9 mouse cellular contexts compared by ENCODE assay signal in genomic region chr7:70117930-70118922, GRCm38 (mm10).
DNase-seq lines count a peak whose midpoint lies in the region; ATAC-seq lines count a peak whose summit lies in the region.
"Had no signal": no experiment of that assay in that cellular context is flagged by ENCODE, and none has a peak within 500 bp of the region (broad histone marks: within the 10 kb centered on the region; RNA-seq: fewer than 3 reads in every experiment).

No protein-coding gene starts in this region.

- H3K36me3 ChIP-seq in midbrain, embryonic 16.5 days (ENCODE audit: control insufficient read depth, insufficient read depth, low read length): no peaks in the 10 kb centered on the region

- peaks cover 28% of the 10 kb centered on the region for H3K27me3 ChIP-seq in midbrain, embryonic 16.5 days (ENCODE audit: control insufficient read depth, insufficient read depth, low read depth, low read length)

- peak; percentile 8 to 52 for DNase-seq in adrenal gland, adult (ENCODE audit: inconsistent age in 2 of 2, low spot score in 1 of 2)
- no peak for DNase-seq in adrenal gland, adult 8-10 months
- peak; percentile 13 for DNase-seq in right cerebral cortex, postnatal 25 days
- no peak for DNase-seq in right cerebral cortex, adult 18-20 months
- DNase-seq in layer of hippocampus, postnatal 10 days (ENCODE audit: low spot score in 2 of 2): peak; percentile 26 to 42
- DNase-seq in B cell, adult 2 months: no peak
- no peak for DNase-seq in cerebellum, adult 18-20 months

- no peaks in the 10 kb centered on the region for H3K9me3 ChIP-seq in midbrain, embryonic 16.5 days (replicated peaks; ENCODE audit: control insufficient read depth, low read length, poor library complexity, severe bottlenecking)

- peak overlapping the region; percentile 33 for H3K4me3 ChIP-seq in midbrain, embryonic 16.5 days (ENCODE audit: low read depth, low read length)

- WGBS in midbrain, embryonic 16.5 days: 7% methylated on average over 21 of the region's 21 CpGs

- no peak overlapping the region; the same call in 1 of the 2 replicates for H3K9ac ChIP-seq in midbrain, embryonic 16.5 days (ENCODE audit: low read depth, low read length)

- peak; percentile 68 for ATAC-seq in midbrain, embryonic 16.5 days

- H3K4me1 ChIP-seq in midbrain, embryonic 16.5 days (ENCODE audit: control insufficient read depth, insufficient read depth, low read length): peaks cover 11% of the 10 kb centered on the region

- H3K27ac ChIP-seq in midbrain, embryonic 16.5 days (ENCODE audit: low read length): peak overlapping the region; percentile 75
- H3K27ac ChIP-seq: macrophage had no signal

- peak overlapping the region; percentile 72 for H3K4me2 ChIP-seq in midbrain, embryonic 16.5 days (ENCODE audit: low read length)

Comparison
In these comparisons a context has a peak if more than half of its experiments do, and no peak if none do; other contexts are left out.
1. DNase-seq: peak in adrenal gland, adult (2 of 2), right cerebral cortex, postnatal 25 days (single experiment) and layer of hippocampus, postnatal 10 days (2 of 2); none in adrenal gland, adult 8-10 months (single experiment), right cerebral cortex, adult 18-20 months (single experiment), B cell, adult 2 months (0 of 2) and cerebellum, adult 18-20 months (0 of 2).